Mouse (Mus musculus) embryo, embryonic 11.5 days (tissue): Measurements from ENCODE around the gene Lnpep.
A peak's percentile ranks its signal among the peaks of the same experiment; 100 is the strongest.
"Not testable (repeated sequence)": the region's sequence is repeated elsewhere in the genome, so short reads cannot be mapped to it uniquely, and the experiment has no call there.

Experiments
- DNase-seq: peaks from one replicate; pipeline ENCODE4 v3.0.0-alpha.2; 2012; ENCODE audit warnings: low read depth, low spot score

The Lnpep gene

DNA sequence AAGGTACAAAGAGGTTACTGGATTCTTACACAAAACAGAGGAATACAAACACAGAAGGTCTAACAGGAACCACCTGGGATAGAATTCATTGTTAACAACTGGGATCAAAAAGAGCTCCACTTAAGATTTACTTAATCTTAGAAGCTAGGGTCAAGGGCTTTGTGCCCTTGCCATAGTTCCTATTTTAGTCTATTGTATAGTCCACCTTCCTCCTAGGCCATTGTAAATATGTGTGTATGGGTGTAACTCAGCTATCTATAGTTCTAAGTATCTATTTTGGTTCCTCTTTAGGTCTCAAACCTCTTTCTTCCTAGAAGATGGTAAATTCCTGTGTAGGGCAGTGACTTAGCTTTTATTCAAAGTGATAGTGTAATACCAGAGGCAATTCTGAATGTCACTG is 128.6 kb downstream of the Lnpep start:
- not testable (repeated sequence) for DNase-seq

DNA sequence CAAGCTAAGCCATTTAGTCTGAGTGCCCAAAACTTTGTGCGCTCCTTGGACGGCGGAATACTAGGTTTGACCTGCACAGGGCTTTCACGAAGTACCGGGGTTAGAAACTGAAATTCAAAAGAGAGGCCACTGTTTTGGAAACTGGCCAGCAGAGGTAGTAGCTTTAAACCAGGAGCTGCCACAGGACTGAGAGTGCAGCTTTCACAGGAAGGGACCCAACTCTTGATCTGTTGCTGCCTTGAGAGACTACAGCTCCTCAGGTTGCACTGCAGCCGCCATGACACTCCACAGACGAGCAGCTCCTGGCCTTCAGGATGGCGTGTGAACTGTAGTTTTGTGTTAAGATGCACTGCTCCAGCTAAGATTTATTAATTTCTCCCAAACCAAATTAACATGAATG is 132.7 kb downstream of the Lnpep start:
- no peak for DNase-seq

DNA sequence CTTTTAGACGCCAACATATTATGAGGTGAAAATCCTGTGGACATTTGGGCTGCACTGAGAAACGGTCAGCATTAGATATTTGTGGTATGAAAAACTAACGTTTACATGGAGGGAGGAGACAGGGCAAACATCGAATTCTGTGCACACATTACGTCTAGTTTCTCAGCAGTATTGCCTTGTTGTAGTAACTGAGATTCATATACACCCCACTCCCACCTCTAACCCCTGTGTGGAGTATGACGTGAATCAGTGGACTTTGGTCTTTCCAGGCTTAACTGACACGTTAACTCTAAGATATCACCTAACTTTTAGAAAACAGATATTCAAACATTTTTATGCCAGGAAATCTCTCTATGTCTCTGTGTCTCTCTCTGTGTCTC is 133.2 kb downstream of the Lnpep start:
- DNase-seq = no peak

DNA sequence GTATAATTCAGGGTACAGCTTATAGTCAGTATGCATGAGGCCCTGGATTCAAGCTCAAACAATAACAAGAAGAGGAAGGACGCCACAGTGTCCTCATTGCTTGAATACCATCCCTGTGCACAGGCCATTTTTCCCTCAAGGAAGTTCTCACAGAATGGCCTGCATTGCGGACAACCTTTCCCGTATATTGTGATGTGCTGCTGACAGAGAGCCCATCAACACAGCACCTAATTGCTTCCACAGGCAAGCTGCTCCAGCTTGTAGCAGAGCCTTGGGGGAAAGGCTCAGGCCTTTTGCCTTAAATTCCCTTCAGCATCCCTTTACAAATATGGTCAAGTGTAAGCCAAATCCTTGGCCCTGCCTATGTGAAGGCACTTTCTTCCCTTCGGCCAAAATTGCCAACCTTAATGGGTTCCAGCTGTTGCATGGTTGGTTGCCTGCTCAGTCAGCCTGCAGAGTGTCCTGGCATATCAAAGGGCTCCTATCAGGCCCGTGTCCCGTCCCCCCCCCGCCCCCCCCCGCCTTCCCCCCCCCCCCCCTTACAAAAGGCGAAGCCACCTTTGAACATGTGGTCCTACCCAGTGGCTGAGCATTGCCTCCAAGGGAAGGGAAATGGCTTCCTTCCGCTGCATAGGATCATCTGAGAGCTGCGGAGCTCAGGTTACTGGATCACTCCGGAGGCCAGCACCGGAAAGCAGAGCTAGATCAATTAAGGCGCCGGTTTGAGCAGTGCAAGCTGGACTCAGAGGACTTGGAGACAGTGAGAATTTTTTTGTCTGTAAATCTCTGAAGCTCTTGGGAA is 133.8 kb downstream of the Lnpep start:
- DNase-seq = peak; percentile 54

DNA sequence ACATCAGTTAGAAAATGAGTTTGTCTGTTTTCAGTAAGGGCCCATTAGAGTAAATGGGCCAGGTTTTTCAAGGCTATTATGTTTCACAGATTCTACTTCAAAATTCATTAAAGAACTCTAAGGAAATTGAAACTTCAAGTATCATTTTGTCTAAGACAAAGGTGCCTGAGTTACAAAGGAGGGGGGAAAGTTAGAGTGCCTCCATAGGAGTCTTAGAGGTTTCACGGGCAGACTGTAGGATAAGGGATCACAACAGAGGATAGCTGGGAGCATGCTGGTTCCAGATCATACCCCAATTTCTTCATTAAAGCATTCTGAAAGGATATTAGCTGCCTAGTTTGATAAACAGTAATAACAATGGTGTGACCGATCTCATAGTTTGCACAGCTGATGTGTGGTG is 139.1 kb downstream of the Lnpep start:
- DNase-seq = no peak
